20 mouse cellular contexts compared by ENCODE assay signal in the genomic region with DNA sequence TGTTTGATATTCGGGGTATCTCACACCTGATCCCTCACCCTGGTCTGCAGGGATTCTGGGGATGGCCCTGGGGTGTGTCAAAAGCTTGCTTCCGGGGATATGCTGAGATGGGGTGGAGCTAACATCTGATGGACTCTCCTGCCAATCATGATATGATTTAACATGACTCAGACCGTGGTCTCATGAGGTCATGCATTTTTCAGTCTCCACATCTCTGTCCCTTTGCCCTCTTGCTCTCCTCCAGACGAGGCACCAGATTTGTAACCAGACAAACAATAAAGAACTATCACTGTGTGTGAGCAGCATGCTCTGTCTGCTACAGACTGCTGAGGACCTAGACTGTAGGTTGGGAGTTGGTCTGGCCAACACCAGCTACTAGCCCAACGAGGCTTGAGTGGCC. TPM values are rescaled to one million over a fixed set of nuclear protein-coding genes. Genes with fewer than 3 reads are reported as not detected.
"Had no signal": no experiment of that assay in that cellular context is flagged by ENCODE, and none has a peak within 500 bp of the region (broad histone marks: within the 10 kb centered on the region; RNA-seq: fewer than 3 reads in every experiment).

No protein-coding gene starts in this region.

- H3K9ac ChIP-seq: liver, embryonic 15.5 days; liver, postnatal 0 days; lung, embryonic 15.5 days; midbrain, embryonic 13.5 days; midbrain, embryonic 15.5 days; neural tube, embryonic 12.5 days; stomach, embryonic 15.5 days had no signal

- H3K27ac ChIP-seq: liver, embryonic 15.5 days; lung, embryonic 15.5 days; macrophage; midbrain, embryonic 13.5 days; midbrain, embryonic 15.5 days; neural tube, embryonic 12.5 days; stomach, embryonic 15.5 days; stomach, postnatal 0 days had no signal

- H3K27me3 ChIP-seq: lung, embryonic 15.5 days; stomach, embryonic 15.5 days had no signal

- ATAC-seq: liver, postnatal 0 days; lung, postnatal 0 days; midbrain, embryonic 13.5 days; midbrain, embryonic 15.5 days had no signal

- H3K9me3 ChIP-seq: liver, embryonic 15.5 days; lung, embryonic 15.5 days; midbrain, embryonic 15.5 days; stomach, embryonic 15.5 days had no signal

- H3K36me3 ChIP-seq: liver, embryonic 15.5 days; lung, embryonic 15.5 days; midbrain, embryonic 13.5 days; midbrain, embryonic 15.5 days; neural tube, embryonic 12.5 days; stomach, embryonic 15.5 days had no signal

- H3K4me3 ChIP-seq: liver, embryonic 15.5 days; lung, embryonic 15.5 days; megakaryocyte, embryonic 14.5 days; midbrain, embryonic 13.5 days; midbrain, embryonic 15.5 days; neural tube, embryonic 12.5 days; stomach, embryonic 15.5 days had no signal

- DNase-seq: liver, postnatal 0 days; lung, adult 2 months; lung, postnatal 14 days; lung, postnatal 36 days; right cerebral cortex, postnatal 14 days; spleen, adult 18-20 months; thymus, adult 2 months; thymus, postnatal 25 days had no signal

- H3K4me2 ChIP-seq: liver, embryonic 15.5 days; lung, embryonic 15.5 days; midbrain, embryonic 11.5 days; midbrain, embryonic 13.5 days; midbrain, embryonic 15.5 days; neural tube, embryonic 12.5 days; stomach, embryonic 15.5 days had no signal

RNA-seq across cellular contexts. Expression of gene Erfe, which starts 4.1 kb away (rescaled TPM):
- polyA plus RNA-seq: macrophage had no signal

RNA-seq across cellular contexts. Expression of gene Klhl30, which starts 11.3 kb away (rescaled TPM):
- polyA plus RNA-seq: macrophage; neural tube, embryonic 14.5 days had no signal

RNA-seq across cellular contexts. Expression of gene Espnl, which starts 40.2 kb away (rescaled TPM):
- polyA plus RNA-seq: lung, postnatal 0 days; macrophage; stomach, embryonic 15.5 days had no signal
